Mouse (Mus musculus): ENCODE measurements around the gene Tram2.

Tram2 gene

DNA sequence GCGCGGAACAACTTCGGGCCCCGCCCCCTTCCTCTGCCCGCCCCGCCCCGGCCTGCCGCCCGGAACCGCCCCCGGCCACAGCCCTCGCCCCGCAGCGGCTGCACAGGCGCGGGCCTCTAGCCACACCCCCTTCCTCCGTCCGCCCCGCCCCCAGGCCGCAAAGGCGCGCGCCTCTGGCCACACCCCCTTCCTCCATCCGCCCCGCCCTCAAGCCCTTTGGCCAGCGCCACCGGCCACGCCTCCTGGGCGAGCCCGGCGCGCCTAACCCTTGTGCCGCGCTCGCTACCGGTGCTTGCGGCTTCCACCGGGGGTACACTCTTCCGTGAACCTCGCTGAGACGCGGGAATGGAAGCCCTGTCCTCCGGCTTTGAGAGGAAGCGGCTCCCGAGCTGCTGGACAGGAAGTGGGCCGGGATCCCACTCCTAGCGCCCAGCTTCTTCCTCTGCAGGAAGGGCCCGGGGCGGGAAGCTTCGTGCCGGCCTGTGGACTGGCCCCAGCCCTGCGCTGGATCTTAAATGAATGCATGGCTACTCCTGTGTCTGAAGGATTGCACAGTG lies at the start of gene Tram2:
Tram2 (minus strand) TSS at position 13 of the 557 bp plus-strand sequence.
- in situ Hi-C loops (cut with MboI; ENCODE audit: low sequenced_read_pairs), result no loop called here

DNA sequence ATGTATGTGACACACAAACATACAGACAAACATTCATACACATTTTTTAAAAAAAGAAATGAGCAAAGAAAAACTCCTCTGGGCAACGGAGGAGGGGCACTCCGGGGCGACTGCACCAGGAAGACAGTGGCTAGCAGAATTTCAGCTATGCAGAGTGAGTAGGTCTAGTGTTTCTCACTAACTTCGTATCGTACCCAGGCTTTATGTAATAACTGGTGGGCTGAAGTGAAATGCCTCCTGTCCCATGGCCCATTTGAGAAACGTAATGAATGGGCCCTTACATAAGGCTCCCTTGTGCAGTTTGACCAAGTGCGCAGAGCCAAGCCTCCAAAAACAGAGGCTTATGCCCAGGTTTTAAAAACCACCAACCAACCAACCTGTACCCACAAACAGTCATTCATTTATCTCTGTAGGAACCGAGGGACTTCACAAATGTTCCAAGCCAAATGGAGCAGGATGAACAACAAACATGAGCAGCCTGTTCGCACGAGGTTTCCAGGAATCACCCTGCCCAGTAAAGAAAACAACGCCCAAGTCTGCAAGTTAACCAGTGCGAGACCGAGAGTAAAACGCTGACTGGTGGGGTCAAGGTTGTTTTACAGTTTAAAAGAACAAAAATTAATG lies 45.8 kb upstream of the Tram2 start:
- in situ Hi-C loops (cut with MboI; ENCODE audit: low sequenced_read_pairs), result no loop called here

DNA sequence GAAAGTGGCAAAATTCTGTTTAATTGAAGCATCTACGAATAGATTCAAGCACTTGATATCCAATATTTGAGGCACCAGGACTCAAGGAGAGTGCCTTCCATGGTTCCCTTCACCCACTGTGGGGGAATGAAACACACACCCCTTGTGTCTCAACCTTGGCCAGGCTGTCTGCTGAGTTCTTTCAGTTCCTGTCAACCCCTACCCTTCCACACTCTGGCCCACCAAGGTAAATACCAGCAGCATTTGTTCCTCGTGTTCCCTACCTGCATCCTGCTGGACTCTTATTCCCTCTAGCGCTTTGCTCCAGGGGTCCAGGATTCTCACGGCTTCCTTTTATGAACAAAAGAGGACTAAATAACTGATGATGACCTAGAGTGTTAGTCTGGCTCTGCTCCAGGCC lies 24.8 kb upstream of the Tram2 start:
- in situ Hi-C loops (cut with MboI; ENCODE audit: low sequenced_read_pairs), result loop anchor here (10.0 kb wide), 1 partner anchor 169 kb away; no protein-coding TSS in a partner anchor

DNA sequence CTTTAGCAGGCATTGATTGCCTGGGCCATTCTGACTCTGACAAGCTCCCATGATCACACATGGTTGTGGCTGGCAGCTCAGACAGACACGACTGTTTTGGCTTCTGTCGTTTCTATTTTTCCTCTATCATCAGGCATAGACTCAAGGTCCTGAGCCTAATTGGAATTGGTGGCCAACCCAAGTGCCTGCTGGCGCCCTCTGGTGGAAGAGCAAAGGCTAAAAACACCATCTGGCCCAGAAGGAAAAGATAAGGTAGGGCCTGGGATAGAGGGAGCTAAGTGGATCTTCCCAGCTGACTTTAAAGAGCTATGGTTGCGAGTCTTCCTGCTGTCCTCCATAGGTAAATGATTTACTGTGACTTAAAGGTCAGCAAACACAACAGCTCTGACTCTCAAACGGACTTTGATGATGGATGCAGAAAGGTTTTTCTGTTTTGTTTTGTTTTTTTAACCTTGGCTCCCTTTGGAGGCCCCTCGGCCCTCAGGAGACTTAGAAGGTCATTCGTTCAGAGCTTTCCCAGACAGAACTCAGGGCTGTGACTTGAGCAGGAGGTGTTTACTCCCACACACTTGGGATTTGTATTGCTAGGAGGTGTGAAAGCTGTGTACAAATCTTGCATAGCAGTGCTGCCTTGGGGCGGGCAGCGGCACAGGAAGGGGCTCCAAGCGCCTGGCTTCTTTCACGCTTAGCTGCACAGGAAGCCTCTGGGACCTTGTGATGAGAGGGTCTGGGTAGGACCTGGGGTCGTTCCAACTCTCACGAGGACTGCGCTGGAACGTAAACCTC lies 22.4 kb upstream of the Tram2 start:
- in situ Hi-C loops (cut with MboI; ENCODE audit: low sequenced_read_pairs), result loop anchor here (10.0 kb wide), 1 partner anchor 167 kb away; no protein-coding TSS in a partner anchor

DNA sequence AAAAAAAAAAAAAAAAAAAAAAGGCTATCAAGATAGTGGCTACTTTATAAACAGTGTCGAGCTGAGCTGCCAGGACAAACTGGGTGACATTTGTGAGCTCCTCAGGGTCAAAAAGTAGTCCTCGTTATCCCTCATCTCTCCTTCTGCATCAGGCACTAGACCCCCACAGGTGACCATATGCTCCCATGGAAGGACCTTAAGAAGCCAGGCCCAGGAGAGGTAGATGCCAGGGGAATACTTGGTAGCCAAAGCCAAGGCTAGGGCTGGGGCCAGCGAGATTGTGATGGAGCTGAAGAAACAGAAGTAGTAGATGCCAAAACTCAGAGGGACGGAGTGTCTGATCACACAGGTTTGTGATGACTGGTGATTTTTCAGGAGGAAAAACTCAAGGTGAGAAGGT lies 21.7 kb upstream of the Tram2 start:
- in situ Hi-C loops (cut with MboI; ENCODE audit: low sequenced_read_pairs), result loop anchor here (10.0 kb wide), 1 partner anchor 166 kb away; no protein-coding TSS in a partner anchor

DNA sequence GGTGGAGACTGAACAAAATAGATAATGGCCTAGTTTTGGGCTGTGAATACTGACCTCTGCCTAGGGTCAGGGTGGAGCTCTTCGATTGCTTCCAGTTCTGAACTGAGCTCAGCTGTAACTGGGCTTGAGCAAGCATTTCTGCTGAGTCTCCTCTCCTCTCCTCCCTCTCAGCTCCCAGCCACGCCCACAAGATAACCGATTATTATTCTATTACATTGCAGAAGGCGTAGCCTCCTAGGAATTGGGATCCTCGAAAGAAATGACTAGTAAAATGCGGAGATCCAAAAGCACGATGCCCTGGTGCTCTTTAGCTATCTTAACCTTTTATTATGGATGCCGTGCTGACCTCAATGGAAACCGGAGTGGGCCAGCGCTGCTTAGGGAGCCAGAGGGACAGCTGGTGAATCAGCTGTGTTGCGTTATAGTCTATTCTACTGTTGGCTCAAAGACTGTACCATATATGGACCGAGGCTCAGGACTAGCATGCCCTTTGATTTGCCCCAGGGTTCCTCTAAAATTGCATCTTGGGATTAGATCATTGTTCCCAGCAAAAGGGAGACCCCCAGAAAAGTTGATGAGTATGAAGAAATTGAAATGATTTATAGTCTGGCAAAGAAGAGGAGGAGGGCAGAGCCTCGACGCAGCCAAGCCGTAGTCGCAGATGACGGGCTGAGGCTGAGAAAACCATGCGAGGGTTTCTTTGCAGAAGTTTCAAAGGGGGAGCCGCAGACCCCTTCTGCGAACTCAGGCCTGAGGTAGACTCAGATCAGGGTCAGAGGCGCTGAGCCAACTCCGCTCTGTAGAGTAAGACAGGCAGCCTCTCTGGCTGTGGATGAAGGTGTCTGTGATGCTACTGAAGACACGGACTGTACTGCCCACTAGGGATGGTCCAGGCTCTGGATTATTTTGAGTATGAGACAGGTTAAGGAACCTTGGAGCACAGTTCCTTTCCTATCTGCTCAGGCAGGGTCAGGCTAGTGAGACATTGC lies 18.3 kb upstream of the Tram2 start:
- in situ Hi-C loops (cut with MboI; ENCODE audit: low sequenced_read_pairs), result no loop called here

DNA sequence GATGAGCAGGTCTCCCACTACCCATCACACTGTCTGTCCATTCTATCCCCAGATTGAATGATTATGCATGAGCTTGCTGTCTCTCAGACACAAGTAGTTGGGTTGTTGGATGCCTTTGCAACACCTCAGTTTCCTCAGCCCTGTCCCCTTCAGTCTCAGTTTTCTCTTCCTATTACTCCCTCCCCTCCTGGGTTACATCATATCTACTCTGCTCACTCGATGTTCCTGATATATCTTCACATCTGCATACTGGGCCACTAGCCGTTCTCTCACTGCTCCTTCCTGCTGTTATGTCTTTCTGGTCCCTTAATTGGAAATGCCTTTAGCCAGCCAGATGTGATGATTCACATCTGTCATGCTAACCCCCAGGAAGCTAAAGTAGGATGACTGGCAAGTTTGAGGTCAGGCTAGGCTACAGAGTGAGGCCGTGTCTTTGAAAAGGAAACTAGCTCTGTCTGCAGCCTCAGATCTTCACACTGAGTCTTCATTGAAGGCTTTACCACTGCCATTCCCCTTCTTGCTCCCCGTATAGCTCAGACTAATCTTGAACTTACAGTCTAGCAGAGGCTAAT lies 15.7 kb upstream of the Tram2 start:
- in situ Hi-C loops (cut with MboI; ENCODE audit: low sequenced_read_pairs), result no loop called here

DNA sequence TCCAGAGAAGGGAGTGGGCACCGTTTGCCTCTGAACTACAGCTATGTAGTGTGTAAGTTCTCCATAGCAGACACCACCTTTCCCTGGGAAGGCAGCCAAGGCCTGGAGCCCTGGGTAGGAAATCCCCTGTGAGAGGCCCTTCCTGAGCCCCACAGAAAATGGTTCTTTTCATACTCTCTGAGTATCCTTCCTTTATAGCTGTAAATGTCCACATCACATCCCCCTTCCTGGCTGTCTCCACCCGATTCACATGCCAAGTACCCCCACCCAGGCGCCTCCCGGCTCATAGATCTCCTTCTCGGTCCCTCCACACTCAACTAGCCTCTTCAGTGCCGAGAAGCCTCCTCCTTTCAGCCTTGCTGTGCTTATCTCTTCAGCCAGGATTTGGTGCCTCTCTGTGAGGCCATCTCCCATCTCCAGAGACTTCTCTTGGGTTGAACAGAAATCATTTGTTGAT lies 10.7 kb upstream of the Tram2 start:
- in situ Hi-C loops (cut with MboI; ENCODE audit: low sequenced_read_pairs), result no loop called here

DNA sequence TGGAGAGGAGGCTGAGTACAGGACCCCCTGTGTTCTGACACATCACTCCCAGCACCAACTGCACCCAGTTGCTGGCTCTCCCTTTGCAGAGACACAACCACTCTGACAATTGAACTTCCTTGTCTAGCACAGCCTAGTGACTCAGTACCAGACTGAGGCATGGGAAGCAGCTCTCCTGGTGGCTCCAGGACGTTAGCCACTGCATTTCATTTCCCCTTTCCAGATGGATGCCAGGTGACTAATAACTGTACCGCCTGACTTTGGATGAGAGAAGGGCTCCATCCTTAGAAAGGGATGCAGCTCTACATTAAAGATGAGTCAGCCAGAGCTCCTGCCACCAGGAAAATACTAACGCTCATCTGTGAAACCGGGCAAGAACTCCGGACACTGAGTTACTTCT lies 7.3 kb upstream of the Tram2 start:
- in situ Hi-C loops (cut with MboI; ENCODE audit: low sequenced_read_pairs), result no loop called here

DNA sequence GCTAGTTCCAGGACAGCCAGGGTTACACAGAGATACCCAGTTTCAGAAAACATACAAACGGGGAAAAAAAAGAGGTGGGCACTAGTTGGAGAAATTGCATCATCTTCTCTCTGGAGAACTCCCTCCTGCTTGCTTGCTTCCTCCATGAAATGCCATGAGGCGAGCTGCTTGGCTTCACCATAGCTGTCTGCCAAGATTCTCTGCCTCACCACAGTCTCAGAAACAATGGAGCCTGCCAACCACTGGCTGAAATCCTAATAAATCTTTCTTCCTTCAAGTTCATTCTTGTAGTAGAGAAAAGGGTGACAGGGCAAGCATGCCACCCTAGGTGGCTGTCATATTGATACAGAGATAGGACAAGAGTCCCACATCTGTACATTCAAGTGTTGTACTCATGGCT lies 5.6 kb upstream of the Tram2 start:
- in situ Hi-C loops (cut with MboI; ENCODE audit: low sequenced_read_pairs), result no loop called here

DNA sequence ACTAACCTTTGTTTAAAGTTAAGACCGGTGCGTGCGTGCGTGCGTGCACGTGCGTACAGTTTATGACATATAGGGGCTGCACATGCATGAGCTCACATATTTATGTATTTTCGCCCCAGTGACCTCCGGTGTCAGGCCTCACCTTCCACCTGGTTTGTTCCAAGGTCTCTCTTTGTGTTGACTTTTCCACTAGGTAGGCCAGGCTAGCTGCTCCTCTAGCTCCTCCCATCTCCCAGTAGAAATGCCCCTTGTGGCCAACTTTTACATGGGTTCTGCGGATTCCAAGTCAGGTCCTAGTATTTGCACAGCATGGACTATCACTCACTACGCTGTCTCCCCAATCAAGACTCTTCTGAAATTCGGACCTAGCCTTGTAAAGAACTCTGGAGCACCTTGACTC lies 1.3 kb upstream of the Tram2 start:
- in situ Hi-C loops (cut with MboI; ENCODE audit: low sequenced_read_pairs), result no loop called here

DNA sequence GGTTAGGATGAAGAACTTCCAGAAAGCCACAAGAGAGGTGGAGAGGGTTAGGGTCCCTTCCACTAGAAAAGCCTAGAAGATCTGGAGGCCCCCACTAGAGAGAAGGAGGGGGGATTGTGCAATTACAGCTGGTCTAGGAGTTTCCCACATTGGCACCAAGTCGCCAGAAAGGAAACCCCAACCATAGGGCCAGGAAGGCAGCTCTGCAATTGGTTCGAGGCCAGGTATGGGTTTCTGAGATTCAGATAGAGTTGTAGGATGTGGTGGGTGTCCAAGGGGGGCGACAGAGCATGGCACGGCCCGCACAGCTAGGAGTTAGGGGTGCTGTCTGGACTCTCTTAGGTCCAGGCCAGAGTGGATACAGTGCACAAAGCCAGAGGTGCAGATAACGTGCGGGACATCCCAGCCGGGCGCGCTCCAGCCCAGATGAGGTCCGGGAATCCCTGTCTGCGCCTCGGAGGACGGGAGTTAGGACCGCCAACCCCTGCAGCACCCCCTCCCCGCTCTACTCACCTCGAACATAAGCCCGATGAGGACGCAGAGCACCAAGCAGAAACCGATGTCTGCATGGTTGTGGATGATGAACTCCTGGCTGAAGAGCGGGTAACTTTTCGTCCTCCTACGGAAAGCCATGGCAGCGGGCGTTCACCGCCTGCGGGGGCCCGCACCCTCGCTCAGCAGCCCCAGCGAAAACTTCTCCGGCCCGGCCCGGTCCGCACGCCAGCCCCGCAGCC lies 381 bp downstream of the Tram2 start:
- in situ Hi-C loops (cut with MboI; ENCODE audit: low sequenced_read_pairs), result no loop called here

DNA sequence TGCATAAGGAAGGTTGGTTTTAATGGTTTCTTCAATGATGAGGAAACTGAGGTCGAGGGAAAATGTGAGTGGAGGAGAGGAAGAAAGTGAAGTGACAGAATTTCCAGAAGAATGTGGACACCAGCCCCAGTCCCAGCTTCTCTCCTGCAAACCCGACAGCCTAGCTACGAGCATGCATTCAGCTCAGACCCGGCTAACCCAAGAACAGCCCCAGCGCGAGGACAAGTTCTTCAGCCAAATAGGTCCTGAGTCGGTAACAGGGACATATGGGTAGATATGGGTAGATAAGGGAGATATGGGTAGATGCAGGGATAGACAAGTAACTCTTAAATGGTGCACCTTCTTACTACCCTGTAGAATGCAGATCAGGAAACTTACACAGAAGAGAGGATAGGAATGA lies 1.4 kb downstream of the Tram2 start:
- in situ Hi-C loops (cut with MboI; ENCODE audit: low sequenced_read_pairs), result no loop called here

DNA sequence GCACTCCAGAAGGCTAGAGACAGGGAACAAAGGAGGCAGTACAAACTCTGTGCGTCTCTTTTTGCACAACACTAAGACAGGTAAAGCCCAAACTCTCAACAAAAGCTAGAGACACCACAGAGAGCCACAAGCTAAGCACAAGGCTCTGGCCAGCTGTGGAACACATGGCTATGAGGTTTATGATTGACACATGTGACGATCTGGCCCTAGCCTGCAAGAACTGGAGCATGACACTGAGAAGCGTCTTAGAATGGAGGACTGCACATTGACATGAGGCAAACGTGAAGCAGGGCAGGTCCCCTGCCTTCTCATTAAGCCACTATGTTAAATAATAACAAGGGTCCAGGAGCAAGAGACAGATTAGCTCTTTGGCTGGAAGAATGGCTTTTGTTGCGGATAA lies 1.8 kb downstream of the Tram2 start:
- in situ Hi-C loops (cut with MboI; ENCODE audit: low sequenced_read_pairs), result no loop called here

DNA sequence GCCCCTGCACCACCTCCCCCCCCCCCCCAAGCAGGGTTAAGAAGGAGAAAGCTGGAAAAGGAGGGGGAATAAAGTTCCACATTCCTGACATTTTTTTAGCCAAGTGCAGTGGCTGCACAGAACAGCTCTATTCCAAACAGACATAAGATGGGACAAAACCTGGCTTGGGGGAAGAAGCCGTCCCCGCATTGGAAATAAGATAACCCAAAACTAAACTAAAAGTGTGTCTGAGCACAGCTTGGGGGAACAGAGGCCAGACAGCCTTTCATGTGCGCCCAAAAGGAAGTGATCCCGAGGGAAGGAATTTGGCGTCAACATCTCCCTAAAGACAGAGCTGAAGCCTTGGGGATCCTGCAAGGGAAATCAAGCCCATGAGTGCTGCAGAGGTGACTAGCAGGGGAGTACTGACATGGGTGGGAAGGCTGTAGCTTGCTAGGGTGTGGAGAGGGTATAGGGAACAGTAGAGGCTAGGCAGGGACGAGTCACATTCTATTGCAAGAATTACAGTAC lies 3.0 kb downstream of the Tram2 start:
- in situ Hi-C loops (cut with MboI; ENCODE audit: low sequenced_read_pairs), result no loop called here

DNA sequence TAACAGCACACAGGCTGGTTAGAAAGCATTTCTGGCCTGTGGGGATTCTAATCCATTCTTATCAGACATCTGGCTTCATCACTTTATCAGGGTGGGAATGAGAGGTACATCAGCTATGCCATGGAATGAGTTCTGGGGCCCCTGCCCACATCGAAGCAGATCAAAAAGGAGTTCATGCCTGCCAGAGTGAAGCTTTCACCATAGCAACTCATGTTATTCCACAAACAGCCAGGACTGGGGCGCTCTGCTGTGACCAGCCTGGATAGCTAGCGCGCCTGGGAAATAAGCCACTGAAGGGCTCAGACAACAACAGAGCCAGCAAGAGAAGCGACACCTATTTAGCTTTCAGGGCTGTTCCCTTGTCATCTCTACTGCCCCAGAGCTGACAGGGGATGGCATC lies 4.8 kb downstream of the Tram2 start:
- in situ Hi-C loops (cut with MboI; ENCODE audit: low sequenced_read_pairs), result no loop called here

DNA sequence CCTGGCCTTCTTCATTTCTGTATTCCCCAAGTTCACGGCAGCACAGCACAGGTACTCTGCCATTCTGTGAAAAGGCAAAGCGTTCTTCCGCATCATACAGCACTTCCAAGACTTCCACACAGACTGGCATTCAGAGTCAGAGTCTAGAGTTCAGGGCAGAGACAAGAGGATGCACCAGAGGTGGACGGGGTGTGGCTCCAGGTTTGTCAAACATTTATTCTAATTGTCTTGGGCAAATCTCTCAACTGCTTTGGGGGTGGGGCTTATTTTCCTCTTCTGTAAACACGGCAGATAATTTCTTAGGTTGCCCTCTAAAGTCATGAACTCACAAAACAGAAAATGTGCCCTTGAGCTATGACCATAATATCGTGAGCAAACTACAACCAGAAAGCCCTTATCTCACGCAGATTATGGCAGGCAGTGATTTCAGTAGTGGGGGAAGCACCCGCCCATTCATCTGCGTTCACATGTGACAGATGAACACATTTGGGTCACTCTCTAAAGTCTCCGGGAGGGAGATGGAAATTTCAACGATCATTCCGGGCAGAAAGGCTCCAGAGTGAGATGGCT lies 6.1 kb downstream of the Tram2 start:
- in situ Hi-C loops (cut with MboI; ENCODE audit: low sequenced_read_pairs), result no loop called here

DNA sequence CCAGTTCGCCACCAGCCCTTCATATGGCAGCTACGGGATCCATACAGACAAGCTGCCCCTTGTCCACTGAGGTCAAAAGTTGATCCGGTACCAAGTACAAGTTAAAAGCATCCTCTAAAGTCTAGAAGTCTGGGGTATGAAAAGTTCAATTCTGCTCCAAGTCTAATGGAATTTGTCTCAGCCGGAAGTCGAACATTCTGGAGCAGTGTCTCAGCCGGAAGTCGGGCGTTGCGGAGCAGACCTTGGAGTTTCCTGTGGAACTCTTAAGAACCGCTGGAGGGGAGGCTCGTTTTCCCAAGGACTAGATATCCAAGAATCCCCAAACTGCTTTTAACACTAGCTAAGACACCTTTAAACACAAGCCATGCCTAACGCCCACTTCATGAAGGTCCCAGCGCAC lies 8.4 kb downstream of the Tram2 start:
- in situ Hi-C loops (cut with MboI; ENCODE audit: low sequenced_read_pairs), result no loop called here

DNA sequence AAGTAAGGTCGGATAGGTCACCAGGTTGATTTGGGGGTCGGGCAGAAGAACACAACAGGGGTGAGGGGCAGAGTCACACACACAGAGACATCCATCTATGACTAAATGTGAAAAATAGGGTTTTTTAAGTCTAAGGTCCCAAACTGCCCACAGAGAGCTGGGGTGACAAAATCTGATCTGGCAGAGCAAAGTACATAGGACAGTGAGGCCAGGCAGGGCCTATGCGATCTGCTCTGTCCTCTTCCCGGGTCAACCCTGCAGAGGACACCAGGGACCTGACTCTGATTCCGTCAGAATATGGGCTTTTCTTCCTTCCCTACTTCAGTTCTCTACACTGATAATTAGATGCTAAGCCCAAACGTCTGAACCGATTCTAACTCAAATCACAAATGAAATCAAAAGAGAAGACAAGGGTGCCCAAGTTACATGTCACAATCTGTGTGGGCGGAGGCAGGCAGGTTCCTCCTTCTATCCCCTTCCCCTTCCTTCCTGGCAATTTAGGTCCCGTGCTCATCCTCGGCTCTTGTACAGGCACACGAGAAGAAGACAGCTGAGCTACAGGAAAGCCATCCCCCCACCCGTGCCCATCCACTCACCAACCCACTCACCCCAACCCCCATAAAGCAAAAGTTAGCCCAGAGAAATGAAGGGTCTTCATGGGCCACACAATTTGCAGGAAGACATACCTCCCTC lies 9.1 kb downstream of the Tram2 start:
- in situ Hi-C loops (cut with MboI; ENCODE audit: low sequenced_read_pairs), result no loop called here
